Mouse (Mus musculus) cerebellum, adult 2 months (tissue): ENCODE measurements around the gene Spata2l. TPM values are rescaled to one million over a fixed set of nuclear protein-coding genes. Genes with fewer than 3 reads are reported as not detected.
"Not testable (repeated sequence)": the region's sequence is repeated elsewhere in the genome, so short reads cannot be mapped to it uniquely, and the experiment has no call there.

Experiments used
- DNase-seq, 2 experiments: peaks; one replicate each; pipeline ENCODE4 v3.0.0; 2021
- H3K27ac ChIP-seq: fragments of 200-500 bp; 2 replicates; pipeline ENCODE4 v1.5.1; 2012; ENCODE audit warnings: low read length, control low read depth, inconsistent platforms; ENCODE audit not compliant: insufficient read depth
- H3K27me3 ChIP-seq: fragments of 200-500 bp; 2 replicates; pipeline ENCODE4 v1.6.1; 2012; ENCODE audit warnings: inconsistent platforms, mild to moderate bottlenecking, low read length, moderate library complexity; ENCODE audit not compliant: control insufficient read depth, insufficient read depth
- H3K4me1 ChIP-seq: fragments of 200-500 bp; 2 replicates; pipeline ENCODE4 v1.6.1; 2011; ENCODE audit warnings: low read length; ENCODE audit not compliant: control insufficient read depth, insufficient read depth
- H3K4me3 ChIP-seq: fragments of 200-500 bp; replicated peaks from 2 replicates; pipeline ENCODE3; 2011; ENCODE audit warnings: mild to moderate bottlenecking, low read depth, low read length, control low read depth; ENCODE audit not compliant: insufficient read depth
- CTCF ChIP-seq: fragments of 200-500 bp; IDR thresholded peaks from 2 replicates; pipeline ENCODE4 v1.5.1; 2011; ENCODE audit warnings: low read depth, mild to moderate bottlenecking, control low read depth, low read length, moderate library complexity, borderline replicate concordance; ENCODE audit not compliant: insufficient read depth
- POLR2A ChIP-seq: fragments of 200-500 bp; IDR thresholded peaks from 2 replicates; pipeline ENCODE4 v1.6.1; 2011; ENCODE audit warnings: low read length, control low read depth, borderline replicate concordance; ENCODE audit not compliant: insufficient read depth
- WGBS: fragments of 180-500 bp; shearing (Covaris S2); methylation state at CpG from one replicate; pipeline ENCODE4 v1.1.7; 2018; 5-methylcytosine and 5-hydroxymethylcytosine counted together
- polyA plus RNA-seq: library from polyadenylated mRNA; depleted of rRNA; stranded (reverse); fragments of >200 nt; gene quantifications from 2 replicates; pipeline ENCODE4 v1.2.3, GENCODE M21; 2012; rRNA removed

Gene Spata2l
- 18.5 and 22.1 TPM in 2 replicates for polyA plus RNA-seq

DNA sequence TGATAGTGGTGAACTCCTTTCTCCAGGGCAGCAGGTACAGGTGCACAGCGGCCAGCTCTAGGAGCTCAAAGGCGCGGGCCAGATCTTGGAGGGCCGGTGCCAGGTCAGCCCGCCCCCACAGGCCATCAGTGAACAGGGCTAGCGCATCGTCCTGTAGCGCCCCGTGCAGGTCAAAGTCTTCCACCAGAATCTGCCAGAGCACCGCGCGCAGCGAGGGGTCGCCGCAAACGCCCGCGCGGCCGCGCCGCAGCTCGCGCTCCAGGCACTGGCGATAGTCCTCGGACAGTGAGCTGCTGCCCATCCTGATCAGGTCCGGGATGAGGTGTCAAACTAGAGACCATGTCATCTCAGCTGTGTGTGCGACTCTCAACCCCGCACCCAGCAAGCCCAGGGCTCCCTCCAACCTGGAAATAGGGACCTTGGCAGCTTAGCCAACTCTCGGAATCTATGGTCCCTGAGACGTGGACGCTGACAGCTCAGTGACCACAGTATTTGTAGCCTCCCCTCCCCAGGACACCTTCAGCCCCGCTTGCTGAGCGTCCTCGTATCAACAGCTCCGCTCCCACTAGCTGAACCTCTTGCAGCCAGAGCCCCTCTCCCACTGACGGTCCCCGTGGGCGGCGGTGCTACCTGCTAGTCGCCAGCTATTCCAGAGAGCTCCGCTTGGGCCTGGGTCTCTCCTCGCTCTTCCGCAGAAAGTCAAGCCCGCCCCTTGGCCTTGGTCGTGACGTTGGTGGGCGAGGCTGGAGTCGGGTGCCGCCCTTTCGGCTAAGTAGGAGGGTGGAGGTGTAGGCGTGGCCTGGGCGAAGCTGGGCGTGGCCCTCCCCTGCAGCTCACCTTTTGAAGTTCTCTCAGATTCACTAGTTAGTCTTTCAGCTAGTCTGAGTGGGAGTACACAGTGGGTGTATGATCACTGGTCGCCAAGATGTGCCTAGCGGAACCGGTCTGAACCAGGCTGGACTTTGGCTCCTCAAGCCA, at the start of gene Spata2l:
TSS of gene Spata2l (minus strand) at position 714 of the 978 bp plus-strand sequence.
- Histone ChIP-seq H3K27me3 (no peaks in the 10 kb centered on the region), H3K4me1 (peaks cover 16% of the 10 kb centered on the region), H3K4me3 (peak within 1 kb of the TSS; percentile 73), H3K27ac (peak within 1 kb of the TSS; percentile 27)
- peak; percentile 53; the same call in 1 of the 2 replicates for TF ChIP-seq CTCF
- TF ChIP-seq POLR2A = peak; percentile 63; the same call in 1 of the 2 replicates
- under 1% methylated on average over 57 of the region's 57 CpGs for WGBS
- peak; percentile 85 to 86 for DNase-seq

DNA sequence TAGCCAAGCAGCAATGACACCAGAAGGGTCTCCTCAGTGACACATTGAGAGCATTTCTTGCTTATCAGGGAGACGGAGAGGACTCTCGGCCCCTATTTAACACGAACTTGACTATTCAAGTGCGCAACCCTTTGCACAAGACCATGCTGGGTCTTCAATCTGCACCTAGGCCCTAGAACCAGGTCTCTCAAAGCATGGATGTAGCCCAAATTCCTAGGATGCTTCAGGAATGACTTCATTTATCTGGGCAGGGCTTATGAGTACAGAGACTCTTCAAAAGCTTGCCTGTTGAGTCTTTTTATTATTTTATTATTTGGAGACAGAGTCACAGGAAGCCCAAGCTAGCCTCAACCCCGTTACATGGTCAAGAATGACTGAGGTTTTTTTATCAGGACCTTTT, 48.5 kb upstream of the Spata2l start:
- Histone ChIP-seq H3K27me3 (no peaks in the 10 kb centered on the region), H3K4me3 (no peak overlapping the region), H3K4me1 (no peaks in the 10 kb centered on the region), H3K27ac (no peak overlapping the region)
- no peak for DNase-seq
- no peak for TF ChIP-seq POLR2A
- no peak for TF ChIP-seq CTCF
- 97% methylated on average over 5 of the region's 5 CpGs for WGBS

DNA sequence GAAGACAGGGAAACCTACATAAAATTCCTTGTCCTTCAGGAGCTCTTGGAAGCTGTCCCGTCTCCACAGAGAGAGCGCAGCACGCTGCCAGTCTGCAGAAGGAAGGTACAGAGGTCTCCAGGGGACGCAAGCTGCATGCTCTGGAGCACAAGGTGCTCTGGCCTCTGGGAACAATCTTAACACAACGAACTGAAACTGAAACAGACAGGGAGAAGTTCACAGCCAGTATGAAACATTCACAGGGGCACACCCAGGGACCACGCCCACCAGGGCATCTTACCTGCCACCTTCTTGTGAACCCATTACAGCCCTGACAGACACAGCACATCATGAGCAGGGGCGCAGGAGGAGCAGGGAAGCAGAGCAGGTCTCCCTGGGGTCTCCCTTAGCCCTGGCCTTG, 48.0 kb upstream of the Spata2l start:
- WGBS = 88% methylated on average over 7 of the region's 7 CpGs
- no peaks in the 10 kb centered on the region for H3K4me1 ChIP-seq
- H3K27ac ChIP-seq = no peak overlapping the region
- TF ChIP-seq POLR2A (no peak), CTCF (no peak)
- H3K27me3 ChIP-seq = no peaks in the 10 kb centered on the region
- H3K4me3 ChIP-seq = no peak overlapping the region
- DNase-seq = no peak

DNA sequence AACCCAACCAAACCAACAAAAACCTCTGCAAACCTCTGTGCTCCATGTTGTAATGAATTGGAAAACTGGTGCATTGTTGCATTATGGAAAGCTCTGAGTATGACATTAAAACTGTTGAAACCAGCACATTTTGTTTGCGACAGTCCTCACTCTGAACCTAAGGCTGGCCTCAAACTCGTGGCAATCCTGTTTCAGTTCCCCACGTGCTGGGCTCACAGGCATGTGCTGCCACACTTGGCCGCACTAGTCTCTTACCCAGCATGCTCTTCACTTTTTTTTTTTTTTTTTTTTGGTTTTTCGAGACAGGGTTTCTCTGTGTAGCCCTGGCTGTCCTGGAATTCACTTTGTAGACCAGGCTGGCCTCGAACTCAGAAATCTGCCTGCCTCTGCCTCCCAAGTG, 47.0 kb upstream of the Spata2l start:
- not testable (repeated sequence) for H3K27me3 ChIP-seq, H3K27ac ChIP-seq, H3K4me1 ChIP-seq, H3K4me3 ChIP-seq, DNase-seq
- 88% methylated on average over 6 of the region's 6 CpGs for whole genome bisulfite sequencing

DNA sequence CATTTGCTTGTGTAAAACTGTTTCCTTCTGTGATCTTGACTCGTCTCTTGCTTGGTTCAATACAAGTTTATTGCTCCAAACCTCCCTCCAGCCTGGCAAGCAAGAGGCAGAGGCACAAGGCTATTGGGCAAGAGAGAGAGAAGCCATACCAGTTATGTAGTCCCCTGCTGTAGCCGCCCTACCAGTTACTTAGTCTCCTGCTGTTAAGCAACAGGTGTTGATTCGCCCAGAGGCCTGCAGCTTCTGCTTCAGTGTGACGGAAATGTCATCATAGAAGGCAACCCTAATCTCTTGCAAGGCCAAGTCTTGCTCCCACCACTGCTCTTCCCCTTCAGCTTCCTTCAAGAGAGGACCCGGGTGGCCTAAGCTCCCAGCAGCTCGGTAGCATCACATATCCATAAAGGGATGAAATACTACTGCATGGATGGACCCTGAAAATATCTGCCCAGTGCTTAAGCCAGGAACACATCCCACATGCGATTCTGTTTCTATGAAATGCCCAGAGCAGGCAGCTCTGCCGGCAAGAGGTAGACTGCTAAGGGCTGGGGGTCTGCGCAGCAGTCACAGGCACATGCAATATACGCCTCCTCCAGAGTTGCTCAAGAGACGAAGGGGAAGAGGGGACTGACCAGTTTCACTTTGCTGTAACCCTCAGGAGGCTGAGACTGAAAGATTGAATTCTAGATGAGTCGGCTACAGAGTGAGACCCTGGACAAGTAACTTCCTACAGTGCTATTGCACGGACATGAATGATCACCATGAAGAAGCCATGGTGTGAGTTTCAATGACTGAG, 44.5 kb upstream of the Spata2l start:
- TF ChIP-seq POLR2A = no peak
- TF ChIP-seq CTCF = no peak

DNA sequence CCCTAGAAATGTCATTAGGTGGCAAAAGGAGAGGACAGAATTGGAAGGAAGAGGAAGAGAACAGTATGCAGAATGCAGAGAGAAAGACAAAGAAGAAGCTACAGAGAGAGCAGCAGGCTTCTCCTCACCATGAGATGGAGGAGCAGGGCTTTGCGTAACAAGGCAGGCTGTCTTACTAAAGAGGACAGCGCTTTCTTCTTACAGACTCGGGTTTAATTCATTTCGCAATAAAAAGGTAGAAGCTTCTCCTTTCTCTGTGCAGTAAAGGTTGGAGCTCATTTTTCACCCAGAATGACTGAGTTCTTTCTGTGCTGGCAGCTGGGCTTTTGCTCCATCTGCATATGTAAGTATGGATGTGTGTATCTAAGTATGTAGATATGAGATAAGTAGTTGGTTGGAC, 43.8 kb upstream of the Spata2l start:
- Histone ChIP-seq H3K4me3 (no peak overlapping the region), H3K4me1 (no peaks in the 10 kb centered on the region), H3K27ac (no peak overlapping the region), H3K27me3 (no peaks in the 10 kb centered on the region)
- 90% methylated on average over 4 of the region's 4 CpGs for WGBS
- DNase-seq = no peak
- TF ChIP-seq POLR2A (no peak), CTCF (no peak)

More for the DNA sequence above, 44.5 kb upstream of the Spata2l start:
- no peak overlapping the region for H3K4me3 ChIP-seq
- no peaks in the 10 kb centered on the region for H3K4me1 ChIP-seq
- DNase-seq = no peak
- H3K27ac ChIP-seq = no peak overlapping the region
- no peaks in the 10 kb centered on the region for H3K27me3 ChIP-seq
- WGBS = 81% methylated on average over 13 of the region's 13 CpGs

DNA sequence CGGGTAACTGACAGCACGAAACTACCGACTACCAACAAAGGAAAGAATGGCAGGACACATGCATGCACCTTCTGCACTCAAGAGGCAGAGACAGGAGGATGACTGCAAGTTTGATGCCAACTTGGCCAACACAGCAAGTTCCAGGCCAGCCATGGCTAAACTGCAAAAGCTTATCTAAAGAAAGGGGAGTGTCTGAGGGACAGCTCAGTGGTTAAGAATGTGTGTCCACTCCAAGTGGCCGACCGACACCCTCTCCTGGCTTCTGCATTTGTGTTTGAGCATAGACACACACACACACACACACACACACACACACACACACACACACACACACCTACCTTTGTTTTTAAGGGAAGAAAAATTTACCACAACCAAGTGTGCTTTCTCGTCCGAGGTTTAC, 42.4 kb upstream of the Spata2l start:
- whole genome bisulfite sequencing = 78% methylated on average over 7 of the region's 7 CpGs
- TF ChIP-seq POLR2A (no peak), CTCF (no peak)
- Histone ChIP-seq H3K27ac (no peak overlapping the region), H3K4me1 (no peaks in the 10 kb centered on the region), H3K4me3 (no peak overlapping the region), H3K27me3 (no peaks in the 10 kb centered on the region)
- no peak for DNase-seq

DNA sequence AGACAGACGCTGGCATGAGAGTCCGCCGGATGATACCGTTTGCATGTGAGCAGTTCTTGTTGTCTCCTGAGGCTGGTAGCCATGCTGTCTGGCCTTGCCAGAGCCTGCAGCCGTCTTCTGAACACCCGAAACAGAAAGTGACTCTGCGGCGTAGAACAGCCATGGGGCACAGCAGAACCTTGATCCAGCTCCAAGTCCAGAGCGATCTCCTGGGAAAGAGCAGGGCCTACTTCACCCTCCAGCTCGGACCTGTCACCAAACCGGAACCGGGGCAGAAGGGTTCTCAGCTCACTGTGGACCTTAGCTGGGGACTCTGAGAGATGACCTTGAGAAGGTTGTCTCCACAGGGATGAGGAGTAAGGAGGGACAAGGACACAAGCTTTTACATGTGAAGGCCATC, 39.1 kb upstream of the Spata2l start:
- Histone ChIP-seq H3K4me1 (no peaks in the 10 kb centered on the region), H3K27me3 (no peaks in the 10 kb centered on the region), H3K4me3 (no peak overlapping the region), H3K27ac (no peak overlapping the region)
- TF ChIP-seq POLR2A = no peak
- TF ChIP-seq CTCF = no peak
- DNase-seq = no peak
- 93% methylated on average over 12 of the region's 12 CpGs for WGBS
